8 mouse cellular contexts compared by ENCODE assay signal in genomic region chr14:24490468-24491265, GRCm38 (mm10). TPM values are rescaled to one million over a fixed set of nuclear protein-coding genes. Genes with fewer than 3 reads are reported as not detected.
DNase-seq lines count a peak whose midpoint lies in the region; ATAC-seq and TF ChIP-seq lines count a peak whose summit lies in the region.

No protein-coding gene starts in this region.

- H3K36me3 ChIP-seq in hindbrain, postnatal 0 days (ENCODE audit: insufficient read depth, low read length) = peaks cover 26% of the 10 kb centered on the region

- H3K9ac ChIP-seq in hindbrain, postnatal 0 days (replicated peaks; ENCODE audit: low read length) = peak overlapping the region; percentile 79

- H3K9me3 ChIP-seq in hindbrain, postnatal 0 days (ENCODE audit: low read length) = no peaks in the 10 kb centered on the region

- H3K27me3 ChIP-seq in hindbrain, postnatal 0 days (ENCODE audit: insufficient read depth, low read length) = no peaks in the 10 kb centered on the region

- peak; percentile 90 for ATAC-seq in common myeloid progenitor, adult 5-6 weeks (replicated peaks; ENCODE audit: low read depth, poor library complexity, severe bottlenecking)
- ATAC-seq in hindbrain, postnatal 0 days = peak; percentile 93
- ATAC-seq in megakaryocyte, adult 5-6 weeks (ENCODE audit: poor library complexity, severe bottlenecking) = peak; percentile 90

- peak overlapping the region; percentile 74 for H3K4me3 ChIP-seq in gastrocnemius, adult 2 months
- H3K4me3 ChIP-seq in hindbrain, postnatal 0 days (ENCODE audit: low read length) = peak overlapping the region; percentile 71
- peak overlapping the region; percentile 96 for H3K4me3 ChIP-seq in left cerebral cortex, adult 2 months

- under 1% methylated on average over 64 of the region's 64 CpGs for WGBS in hindbrain, postnatal 0 days

- peak overlapping the region; percentile 69 for H3K4me2 ChIP-seq in hindbrain, postnatal 0 days (ENCODE audit: low read depth, low read length)

- H3K27ac ChIP-seq in gastrocnemius, adult 2 months = peak overlapping the region; percentile 93
- H3K27ac ChIP-seq in hindbrain, postnatal 0 days = peak overlapping the region; percentile 87
- H3K27ac ChIP-seq in left cerebral cortex, adult 2 months = peak overlapping the region; percentile 88

- intact Hi-C loops in gastrocnemius, adult 2 months (cut with DNase I) = loop anchor here (10.0 kb wide), 2 partner anchors 964 to 1074 kb away; partner anchors contain the start of gene Zmiz1
- intact Hi-C loops in left cerebral cortex, adult 2 months (cut with DNase I) = no loop called here

- H3K4me1 ChIP-seq in hindbrain, postnatal 0 days (ENCODE audit: insufficient read depth, low read length) = peaks cover 6% of the 10 kb centered on the region

- peak; percentile 97 for DNase-seq in ZHBTc4 (ENCODE audit: low read depth, low spot score)
- DNase-seq in gastrocnemius, adult 2 months = peak; percentile 96
- DNase-seq in hindbrain, postnatal 0 days (ENCODE audit: low spot score) = peak; percentile 98
- peak; percentile 97 for DNase-seq in left cerebral cortex, adult 2 months (ENCODE audit: extremely low spot score in 1 of 2, low spot score in 2 of 2)
- peak; percentile 99 for DNase-seq in right cerebral cortex, adult 2 months (ENCODE audit: low spot score in 2 of 2)
- peak; percentile 98 for DNase-seq in urinary bladder, postnatal 14 days (ENCODE audit: low spot score)

- no peak for TF ChIP-seq CTCF in gastrocnemius, adult 2 months (IDR thresholded peaks at IDR 0.05)
- no peak for TF ChIP-seq CTCF in hindbrain, postnatal 0 days (IDR thresholded peaks at IDR 0.05; ENCODE audit: low read depth)
- no peak for TF ChIP-seq CTCF in left cerebral cortex, adult 2 months (IDR thresholded peaks at IDR 0.05)

RNA-seq across cellular contexts. Expression of gene Rps24, which starts 3.7 kb away (rescaled TPM):
- total RNA-seq in common myeloid progenitor, adult 5-6 weeks (2017) = 5,130 and 6,073 TPM in 2 replicates
- 100 to 1,000 TPM; 700 to 838 TPM for total RNA-seq in gastrocnemius, adult 2 months (2021)
- total RNA-seq in hindbrain, postnatal 0 days (2014; rRNA removed) = 1,072 and 1,073 TPM in 2 replicates
- polyA plus RNA-seq in hindbrain, postnatal 0 days (2015; fragmentation: Nextera tagmentation; extraction: Ambion mirVana) = 826 and 833 TPM in 2 replicates
- 100 to 1,000 TPM; 662 to 734 TPM for total RNA-seq in left cerebral cortex, adult 2 months (2021)
- total RNA-seq in megakaryocyte, adult 5-6 weeks (2015) = 3,261 and 3,399 TPM in 2 replicates
- total RNA-seq in megakaryocyte, adult 5-6 weeks (2017) = 3,458 and 3,471 TPM in 2 replicates

RNA-seq across cellular contexts. Expression of gene Polr3a, which starts 3.8 kb away (rescaled TPM):
- total RNA-seq in common myeloid progenitor, adult 5-6 weeks (2017) = 14.3 and 19.0 TPM in 2 replicates
- total RNA-seq in gastrocnemius, adult 2 months (2021) = 1 to 10 TPM; 8.7 TPM
- total RNA-seq in hindbrain, postnatal 0 days (2014; rRNA removed) = 16.1 and 22.4 TPM in 2 replicates
- 14.0 and 16.0 TPM in 2 replicates for polyA plus RNA-seq in hindbrain, postnatal 0 days (2015; fragmentation: Nextera tagmentation; extraction: Ambion mirVana)
- 10 to 100 TPM; 39.0 to 40.9 TPM for total RNA-seq in left cerebral cortex, adult 2 months (2021)
- total RNA-seq in megakaryocyte, adult 5-6 weeks (2015) = 10.9 and 14.0 TPM in 2 replicates
- total RNA-seq in megakaryocyte, adult 5-6 weeks (2017) = 9.0 and 9.8 TPM in 2 replicates

Comparison
In these comparisons a context has a peak if more than half of its experiments do, and no peak if none do; other contexts are left out.
1. Peak in every context shown above with its lines: DNase-seq, ATAC-seq, H3K4me3 ChIP-seq and H3K27ac ChIP-seq.